Mouse (Mus musculus) embryonic facial prominence, embryonic 12.5 days (tissue): ENCODE data around the gene Krt80. TPM values are rescaled to one million over a fixed set of nuclear protein-coding genes. Genes with fewer than 3 reads are reported as not detected.

Source experiments
- ATAC-seq: fragments of 200-750 bp; cut with Nextera tagmentation; 2 replicates; pipeline ENCODE4 v1.8.0; 2017; ENCODE audit not compliant: insufficient number of reproducible peaks, insufficient read depth, low FRiP score, low TSS enrichment
- H3K27ac ChIP-seq: fragments of 300-500 bp; sonication (generic); 2 replicates; pipeline ENCODE4 v1.5.1; 2016; ENCODE audit warnings: mild to moderate bottlenecking
- H3K27me3 ChIP-seq: fragments of 300-500 bp; sonication (generic); 2 replicates; pipeline ENCODE4 v1.6.1; 2016; ENCODE audit warnings: mild to moderate bottlenecking, moderate library complexity
- H3K36me3 ChIP-seq: fragments of 300-500 bp; sonication (generic); 2 replicates; pipeline ENCODE4 v1.6.1; 2016; ENCODE audit warnings: mild to moderate bottlenecking
- H3K4me1 ChIP-seq: fragments of 300-500 bp; sonication (generic); 2 replicates; pipeline ENCODE4 v1.6.1; 2016
- H3K4me2 ChIP-seq: fragments of 300-500 bp; sonication (generic); replicated peaks from 2 replicates; pipeline ENCODE4 v1.6.1; 2016; ENCODE audit warnings: mild to moderate bottlenecking, moderate library complexity
- H3K4me3 ChIP-seq: fragments of 300-500 bp; sonication (generic); 2 replicates; pipeline ENCODE4 v1.5.1; 2016; ENCODE audit warnings: mild to moderate bottlenecking
- H3K9ac ChIP-seq: fragments of 300-500 bp; sonication (generic); 2 replicates; pipeline ENCODE4 v1.6.1; 2016; ENCODE audit warnings: mild to moderate bottlenecking, moderate library complexity
- H3K9me3 ChIP-seq: fragments of 300-500 bp; sonication (generic); 2 replicates; pipeline ENCODE4 v1.6.1; 2016; ENCODE audit warnings: mild to moderate bottlenecking, moderate library complexity
- WGBS: fragments of 180-500 bp; shearing (Covaris S2); methylation state at CpG from one replicate; pipeline ENCODE4 v1.1.7; 2016; 5-methylcytosine and 5-hydroxymethylcytosine counted together
- polyA plus RNA-seq: library from polyadenylated mRNA; unstranded; fragments of >200 nt; fragmentation: Nextera tagmentation; extraction: Ambion mirVana; gene quantifications from 2 replicates; pipeline ENCODE4 v1.2.1, GENCODE M21; 2016

Krt80 gene
- polyA plus RNA-seq, result 0.35 and 0.45 TPM in 2 replicates

DNA sequence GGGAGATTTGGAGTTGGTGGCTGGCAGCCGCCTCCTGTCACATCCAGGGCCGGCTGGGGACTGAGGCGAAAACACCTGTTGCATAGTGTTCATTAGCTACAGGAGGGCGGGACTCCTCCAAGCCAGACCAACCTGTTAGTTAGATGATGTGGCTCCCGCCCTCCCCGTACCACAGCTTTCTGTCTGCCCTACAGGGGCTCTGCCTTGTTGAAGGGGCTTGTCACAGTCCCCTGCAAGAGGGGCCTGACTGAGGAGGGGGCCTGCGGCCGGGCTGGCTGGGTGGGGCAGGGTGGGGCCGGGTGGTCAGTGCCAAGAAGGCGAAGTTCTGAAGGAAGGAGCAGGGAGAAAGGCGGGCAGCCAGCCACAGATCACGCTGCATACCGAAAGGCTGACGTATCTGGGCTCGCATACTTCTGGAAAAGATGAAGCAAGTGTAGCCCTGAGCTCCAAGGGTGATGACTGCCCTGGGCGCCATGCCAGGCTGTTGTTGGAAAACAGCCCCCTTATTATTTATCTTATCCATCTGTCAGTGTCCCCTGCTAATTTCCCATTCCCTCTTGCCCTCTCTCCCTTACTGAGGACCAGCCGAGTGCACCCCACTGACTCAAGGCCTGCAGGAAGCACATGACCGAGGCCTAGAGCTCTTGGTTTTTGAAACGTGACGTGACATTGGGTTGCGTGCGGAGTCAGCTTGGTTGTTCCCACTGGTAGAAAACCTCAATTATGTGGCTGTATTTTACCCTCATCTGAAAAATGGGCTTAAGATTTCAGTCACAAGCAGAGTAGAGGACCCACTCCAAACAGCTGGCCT is at the start of gene Krt80:
Gene Krt80 (minus strand): TSS at position 62 of the 811 bp plus-strand sequence.
- Histone ChIP-seq H3K4me3 (no peak within 1 kb of the TSS), H3K36me3 (no peaks in the 10 kb centered on the region), H3K4me1 (peaks cover 13% of the 10 kb centered on the region; the same call in 1 of the 2 replicates), H3K9ac (no peak within 1 kb of the TSS), H3K4me2 (no peak within 1 kb of the TSS), H3K27ac (no peak within 1 kb of the TSS), H3K9me3 (no peaks in the 10 kb centered on the region), H3K27me3 (0 out of 2 replicates have a peak, but pooled peaks cover 2% of the 10 kb centered on the region)
- 0 out of 2 replicates have a peak, but pooled peaks have one; percentile 8 for ATAC-seq
- WGBS, result 55% methylated on average over 22 of the region's 22 CpGs

DNA sequence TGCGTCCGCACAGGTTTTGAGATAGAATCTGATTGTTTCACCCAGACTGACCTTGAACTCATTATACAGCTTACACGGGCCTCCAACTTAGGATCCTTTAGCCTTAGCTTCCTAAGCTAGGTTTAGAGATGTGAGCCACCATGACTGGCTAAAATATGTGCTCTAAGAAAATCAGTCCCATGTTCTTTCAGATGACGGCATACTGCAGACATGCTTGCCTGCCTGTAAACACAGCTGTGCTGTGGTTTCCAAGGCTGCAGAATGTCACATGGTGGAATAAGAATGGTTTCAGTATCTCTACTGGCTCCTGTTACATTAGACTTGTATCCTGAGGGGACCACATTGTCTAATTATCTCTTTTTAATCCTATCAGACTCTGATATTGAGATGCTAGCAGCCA is 49.0 kb upstream of the Krt80 start:
- no peak for ATAC-seq
- Histone ChIP-seq H3K36me3 (no peaks in the 10 kb centered on the region), H3K4me3 (no peak overlapping the region), H3K4me1 (no peaks in the 10 kb centered on the region), H3K27ac (no peak overlapping the region), H3K9me3 (no peaks in the 10 kb centered on the region), H3K4me2 (no peak overlapping the region), H3K27me3 (no peaks in the 10 kb centered on the region; the same call in 1 of the 2 replicates), H3K9ac (no peak overlapping the region)
- 81% methylated on average over 4 of the region's 4 CpGs for WGBS

GRCm38 (mm10) chr15:101414807-101415565 is 45.0 kb upstream of the Krt80 start:
- Histone ChIP-seq H3K4me3 (no peak overlapping the region), H3K27me3 (peaks cover 27% of the 10 kb centered on the region), H3K4me2 (no peak overlapping the region), H3K9me3 (no peaks in the 10 kb centered on the region), H3K4me1 (peaks cover 13% of the 10 kb centered on the region; the same call in 1 of the 2 replicates), H3K36me3 (no peaks in the 10 kb centered on the region), H3K27ac (no peak overlapping the region), H3K9ac (no peak overlapping the region)
- 32% methylated on average over 11 of the region's 11 CpGs for WGBS
- no peak for ATAC-seq

- Histone ChIP-seq H3K9ac (no peak overlapping the region), H3K9me3 (no peaks in the 10 kb centered on the region), H3K27me3 (peaks cover 27% of the 10 kb centered on the region), H3K4me3 (no peak overlapping the region), H3K4me2 (no peak overlapping the region), H3K4me1 (peaks cover 13% of the 10 kb centered on the region; the same call in 1 of the 2 replicates), H3K27ac (no peak overlapping the region), H3K36me3 (no peaks in the 10 kb centered on the region)
- no peak for ATAC-seq
- WGBS, result 19% methylated on average over 7 of the region's 7 CpGs
Observed at GRCm38 (mm10) chr15:101413916-101414635, 44.1 kb upstream of the Krt80 start.

DNA sequence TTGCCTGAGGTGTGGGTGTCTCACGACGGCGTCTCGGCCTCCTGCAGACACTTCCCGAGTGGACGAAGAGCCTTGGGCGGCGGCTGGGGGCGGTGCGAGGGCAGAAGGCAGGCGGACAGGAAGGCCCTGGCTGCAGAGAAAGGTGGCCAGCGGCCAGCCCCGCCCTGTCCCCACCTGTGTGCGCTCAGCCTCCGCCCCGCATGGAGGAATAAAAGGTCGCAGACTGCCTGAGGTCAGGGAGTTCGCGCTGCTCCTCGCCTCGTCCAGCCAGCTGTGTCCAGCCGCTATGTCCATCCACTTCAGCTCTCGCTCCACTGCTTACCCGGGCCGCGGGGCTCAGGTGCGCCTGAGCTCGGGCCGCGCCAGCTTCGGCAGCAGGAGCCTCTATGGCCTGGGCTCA is 42.2 kb upstream of the Krt80 start:
- Histone ChIP-seq H3K27ac (no peak overlapping the region), H3K4me2 (peak overlapping the region; percentile 29), H3K27me3 (peaks cover 27% of the 10 kb centered on the region), H3K4me3 (no peak overlapping the region), H3K9me3 (no peaks in the 10 kb centered on the region), H3K9ac (peak overlapping the region; percentile 19; the same call in 1 of the 2 replicates), H3K36me3 (no peaks in the 10 kb centered on the region), H3K4me1 (peaks cover 13% of the 10 kb centered on the region; the same call in 1 of the 2 replicates)
- ATAC-seq, result no peak
- 22% methylated on average over 31 of the region's 31 CpGs for WGBS

GRCm38 (mm10) chr15:101410775-101411174 is 40.8 kb upstream of the Krt80 start, which contains the start of gene Krt7:
Gene Krt7, plus strand, starts transcription at chr15:101411043.
- Histone ChIP-seq H3K4me3 (no peak within 1 kb of the TSS), H3K4me2 (peak within 1 kb of the TSS; percentile 29; the same call in 1 of the 2 replicates), H3K4me1 (peaks cover 13% of the 10 kb centered on the region; the same call in 1 of the 2 replicates), H3K9me3 (no peaks in the 10 kb centered on the region), H3K9ac (no peak within 1 kb of the TSS), H3K27me3 (peaks cover 27% of the 10 kb centered on the region), H3K36me3 (no peaks in the 10 kb centered on the region), H3K27ac (peak within 1 kb of the TSS; percentile 4; the same call in 1 of the 2 replicates)
- WGBS, result 31% methylated on average over 2 of the region's 2 CpGs
- ATAC-seq, result peak; percentile 47; the same call in 1 of the 2 replicates

DNA sequence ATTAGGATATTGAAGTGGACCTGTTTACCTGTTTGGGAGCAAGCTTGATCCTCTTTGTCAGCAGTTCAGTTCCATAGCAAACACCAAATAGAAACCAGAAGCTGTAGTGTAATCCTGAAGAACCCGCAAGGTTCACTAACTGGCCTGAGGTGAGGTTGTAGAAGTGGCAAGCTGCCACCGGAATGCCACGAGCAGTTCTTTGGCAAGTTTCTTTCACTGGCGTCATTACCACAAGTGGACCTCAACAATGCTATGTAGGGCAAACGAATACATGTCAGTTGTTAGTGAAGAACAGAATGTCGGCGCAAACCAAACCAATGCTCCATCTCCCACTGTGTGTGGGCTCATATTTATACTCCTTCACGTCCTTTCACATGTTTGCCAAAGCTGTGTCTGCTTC is 28.3 kb upstream of the Krt80 start:
- no peaks in the 10 kb centered on the region for H3K36me3 ChIP-seq
- H3K9ac ChIP-seq, result no peak overlapping the region
- no peaks in the 10 kb centered on the region for H3K27me3 ChIP-seq
- 82% methylated on average over 8 of the region's 8 CpGs for WGBS
- H3K4me3 ChIP-seq, result no peak overlapping the region
- ATAC-seq, result no peak
- H3K9me3 ChIP-seq, result no peaks in the 10 kb centered on the region
- peaks cover 4% of the 10 kb centered on the region for H3K4me1 ChIP-seq
- H3K27ac ChIP-seq, result no peak overlapping the region
- H3K4me2 ChIP-seq, result no peak overlapping the region

- Histone ChIP-seq H3K9ac (no peak overlapping the region), H3K4me1 (peaks cover 2% of the 10 kb centered on the region), H3K27ac (no peak overlapping the region), H3K9me3 (no peaks in the 10 kb centered on the region), H3K4me2 (no peak overlapping the region), H3K27me3 (no peaks in the 10 kb centered on the region), H3K36me3 (no peaks in the 10 kb centered on the region), H3K4me3 (no peak overlapping the region)
- ATAC-seq, result no peak
- whole genome bisulfite sequencing, result 82% methylated on average over 2 of the region's 2 CpGs
Observed at GRCm38 (mm10) chr15:101397683-101398082, 27.7 kb upstream of the Krt80 start.

GRCm38 (mm10) chr15:101396921-101397320 is 27.0 kb upstream of the Krt80 start:
- Histone ChIP-seq H3K4me2 (no peak overlapping the region), H3K4me1 (no peaks in the 10 kb centered on the region; the same call in 1 of the 2 replicates), H3K27me3 (no peaks in the 10 kb centered on the region), H3K27ac (peak overlapping the region; percentile 4; the same call in 1 of the 2 replicates), H3K4me3 (no peak overlapping the region), H3K9ac (no peak overlapping the region), H3K9me3 (no peaks in the 10 kb centered on the region), H3K36me3 (no peaks in the 10 kb centered on the region)
- ATAC-seq, result no peak
- 69% methylated on average over 3 of the region's 3 CpGs for WGBS

DNA sequence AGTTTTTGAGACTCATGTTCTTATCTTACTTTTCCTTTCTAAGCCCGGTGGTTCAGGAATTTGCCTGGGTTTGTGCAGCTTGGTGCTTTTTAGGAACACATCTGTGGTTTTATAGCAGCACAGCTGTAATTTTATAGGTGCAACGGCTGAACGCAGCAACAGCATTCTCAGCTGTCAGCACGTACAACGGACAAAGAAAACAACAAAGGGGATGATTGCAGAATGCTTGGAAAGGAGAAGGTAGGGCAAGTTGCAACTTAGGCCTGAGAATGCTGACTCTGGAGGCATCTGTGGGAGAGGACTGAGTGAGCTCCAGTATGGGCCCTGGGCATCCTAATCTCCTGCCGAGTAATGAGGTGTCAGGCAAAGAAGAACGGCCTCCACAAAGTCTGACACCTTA is 26.5 kb upstream of the Krt80 start:
- Histone ChIP-seq H3K27ac (peak overlapping the region; percentile 4; the same call in 1 of the 2 replicates), H3K36me3 (no peaks in the 10 kb centered on the region), H3K4me1 (no peaks in the 10 kb centered on the region; the same call in 1 of the 2 replicates), H3K9ac (no peak overlapping the region), H3K4me3 (no peak overlapping the region), H3K9me3 (no peaks in the 10 kb centered on the region), H3K27me3 (no peaks in the 10 kb centered on the region), H3K4me2 (no peak overlapping the region)
- no peak for ATAC-seq
- WGBS, result 52% methylated on average over 7 of the region's 7 CpGs

GRCm38 (mm10) chr15:101394908-101395307 is 24.9 kb upstream of the Krt80 start:
- Histone ChIP-seq H3K36me3 (no peaks in the 10 kb centered on the region), H3K4me2 (no peak overlapping the region), H3K9ac (no peak overlapping the region), H3K4me3 (no peak overlapping the region), H3K9me3 (no peaks in the 10 kb centered on the region), H3K27me3 (no peaks in the 10 kb centered on the region), H3K4me1 (no peaks in the 10 kb centered on the region; the same call in 1 of the 2 replicates), H3K27ac (no peak overlapping the region)
- WGBS, result 60% methylated on average over 7 of the region's 7 CpGs
- ATAC-seq, result no peak
